Mouse (Mus musculus) stomach, postnatal 0 days (tissue): ENCODE data around the gene Apoa4. TPM values are rescaled to one million over a fixed set of nuclear protein-coding genes. Genes with fewer than 3 reads are reported as not detected.

Experiments
- ATAC-seq: fragments of 200-750 bp; cut with Nextera tagmentation; 2 replicates; pipeline ENCODE4 v1.8.0; 2017; ENCODE audit not compliant: low FRiP score, low TSS enrichment
- DNase-seq: peaks from one replicate; pipeline ENCODE4 v3.0.0-alpha.2; 2016; ENCODE audit warnings: low spot score
- H3K27ac ChIP-seq: fragments of 300-500 bp; sonication (generic); replicated peaks from 2 replicates; pipeline ENCODE4 v1.5.1; 2014; ENCODE audit warnings: mild to moderate bottlenecking, control low read depth
- H3K27me3 ChIP-seq: fragments of 300-500 bp; sonication (generic); 2 replicates; pipeline ENCODE4 v1.6.1; 2014; ENCODE audit warnings: low read length; ENCODE audit not compliant: control insufficient read depth, insufficient read depth
- H3K36me3 ChIP-seq: fragments of 300-500 bp; sonication (generic); 2 replicates; pipeline ENCODE4 v1.6.1; 2014; ENCODE audit warnings: low read length, mixed read lengths; ENCODE audit not compliant: control insufficient read depth, insufficient read depth
- H3K4me1 ChIP-seq: fragments of 300-500 bp; sonication (generic); replicated peaks from 2 replicates; pipeline ENCODE4 v1.6.1; 2014; ENCODE audit warnings: antibody characterized with exemption; ENCODE audit not compliant: control insufficient read depth, insufficient read depth
- H3K4me2 ChIP-seq: fragments of 300-500 bp; sonication (generic); replicated peaks from 2 replicates; pipeline ENCODE4 v1.6.1; 2014; ENCODE audit warnings: low read depth, mild to moderate bottlenecking, control low read depth, moderate library complexity
- H3K4me3 ChIP-seq: fragments of 300-500 bp; sonication (generic); 2 replicates; pipeline ENCODE4 v1.5.1; 2014; ENCODE audit warnings: low read depth, low read length, control low read depth
- H3K9ac ChIP-seq: fragments of 300-500 bp; sonication (generic); 2 replicates; pipeline ENCODE4 v1.6.1; 2014; ENCODE audit warnings: mild to moderate bottlenecking, low read length, control low read depth, mixed read lengths
- H3K9me3 ChIP-seq: fragments of 300-500 bp; sonication (generic); 2 replicates; pipeline ENCODE4 v1.6.1; 2016; ENCODE audit warnings: low read length; ENCODE audit not compliant: control insufficient read depth
- CTCF ChIP-seq: IDR thresholded peaks from 2 replicates; pipeline ENCODE4 v1.5.1; 2016; ENCODE audit warnings: antibody characterized with exemption, low read depth, mild to moderate bottlenecking, moderate library complexity
- EP300 ChIP-seq: optimal IDR thresholded peaks from 2 replicates; pipeline ENCODE3; 2016; ENCODE audit warnings: antibody characterized with exemption
- WGBS: fragments of 180-500 bp; shearing (Covaris S2); extraction: QIAGEN DNeasy Blood & Tissue Kit; methylation state at CpG from one replicate; pipeline ENCODE4 v1.1.7; 2014; 5-methylcytosine and 5-hydroxymethylcytosine counted together
- polyA plus RNA-seq: library from polyadenylated mRNA; unstranded; fragments of >200 nt; fragmentation: Nextera tagmentation; extraction: Ambion mirVana; gene quantifications from 2 replicates; pipeline ENCODE4 v1.2.1, GENCODE M21; 2015

Gene Apoa4
- polyA plus RNA-seq, 1 experiment from 2014 or later, result 20.3 TPM

DNA sequence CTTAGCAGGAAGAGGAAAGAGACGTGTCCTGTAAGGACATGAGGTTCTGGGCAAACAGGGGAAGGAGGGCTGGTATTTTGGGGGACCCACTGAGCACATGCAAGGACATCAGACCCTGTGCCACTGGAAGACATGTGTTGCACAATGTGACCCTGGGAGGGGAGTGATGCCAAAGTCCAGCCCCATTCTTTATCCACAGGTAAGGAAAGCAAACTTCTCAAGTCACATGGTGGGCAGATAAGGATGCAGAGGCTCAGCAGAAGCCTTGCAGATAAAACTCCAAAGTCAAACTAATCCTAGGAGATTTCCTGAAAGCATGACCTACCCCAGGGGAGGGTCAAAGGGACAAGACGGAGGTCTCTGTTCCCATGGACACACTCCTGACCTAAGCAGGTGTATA, 1.3 kb downstream of the Apoa4 start:
- TF ChIP-seq EP300, result no peak
- 52% methylated on average over 2 of the region's 2 CpGs for WGBS
- Histone ChIP-seq H3K9me3 (no peaks in the 10 kb centered on the region), H3K36me3 (no peaks in the 10 kb centered on the region), H3K4me3 (no peak overlapping the region), H3K4me1 (no peaks in the 10 kb centered on the region; the same call in 1 of the 2 replicates), H3K27me3 (no peaks in the 10 kb centered on the region), H3K27ac (no peak overlapping the region), H3K4me2 (no peak overlapping the region), H3K9ac (no peak overlapping the region)
- DNase-seq (peak; percentile 63), ATAC-seq (peak; percentile 75)

DNA sequence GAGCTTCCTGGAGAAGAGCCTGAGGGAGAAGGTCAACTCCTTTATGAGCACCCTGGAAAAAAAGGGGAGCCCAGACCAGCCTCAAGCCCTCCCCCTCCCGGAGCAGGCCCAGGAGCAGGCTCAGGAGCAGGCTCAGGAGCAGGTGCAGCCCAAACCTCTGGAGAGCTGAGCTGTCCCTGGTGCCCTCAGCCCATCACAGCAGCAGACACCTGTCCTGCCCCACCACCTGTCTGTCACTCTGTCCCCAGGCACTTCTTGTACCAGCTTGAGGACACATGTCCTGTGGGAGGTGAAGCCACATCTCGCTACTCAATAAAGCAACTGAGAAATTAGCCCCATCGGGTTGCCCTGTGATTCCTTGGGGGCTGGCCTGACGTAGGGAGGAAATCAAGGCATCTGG, 2.6 kb downstream of the Apoa4 start:
- no peak for TF ChIP-seq EP300
- TF ChIP-seq CTCF, result no peak
- Histone ChIP-seq H3K27me3 (no peaks in the 10 kb centered on the region), H3K36me3 (no peaks in the 10 kb centered on the region), H3K27ac (no peak overlapping the region), H3K4me1 (no peaks in the 10 kb centered on the region; the same call in 1 of the 2 replicates), H3K4me2 (no peak overlapping the region), H3K9ac (no peak overlapping the region), H3K4me3 (no peak overlapping the region), H3K9me3 (no peaks in the 10 kb centered on the region)
- DNase-seq, result no peak
- 74% methylated on average over 4 of the region's 4 CpGs for WGBS
- no peak for ATAC-seq

DNA sequence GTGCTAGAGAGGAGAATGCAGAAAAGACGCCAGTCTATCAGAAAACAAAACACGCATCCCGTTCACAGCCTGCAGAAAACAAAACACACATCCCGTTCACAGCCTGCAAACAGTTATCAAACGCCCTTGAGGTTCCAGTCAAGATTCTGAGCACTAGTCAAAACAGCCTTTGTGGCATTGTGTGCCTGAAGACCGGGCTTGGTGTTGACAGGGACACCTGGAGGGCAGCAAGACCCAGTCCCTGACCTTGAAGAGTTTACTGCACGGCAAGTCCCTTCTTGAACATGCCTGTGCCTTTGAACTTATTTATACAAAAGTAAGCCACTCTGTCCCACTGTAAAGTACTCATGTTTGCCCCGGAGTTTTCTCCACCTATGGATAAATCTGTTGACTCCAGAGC, 3.1 kb downstream of the Apoa4 start:
- WGBS, result 39% methylated on average over 8 of the region's 8 CpGs
- Histone ChIP-seq H3K9me3 (no peaks in the 10 kb centered on the region), H3K4me2 (no peak overlapping the region), H3K27me3 (no peaks in the 10 kb centered on the region), H3K4me1 (no peaks in the 10 kb centered on the region; the same call in 1 of the 2 replicates), H3K9ac (no peak overlapping the region), H3K4me3 (no peak overlapping the region), H3K27ac (no peak overlapping the region), H3K36me3 (no peaks in the 10 kb centered on the region)
- no peak for DNase-seq
- TF ChIP-seq EP300, result no peak
- TF ChIP-seq CTCF, result no peak
- no peak for ATAC-seq

DNA sequence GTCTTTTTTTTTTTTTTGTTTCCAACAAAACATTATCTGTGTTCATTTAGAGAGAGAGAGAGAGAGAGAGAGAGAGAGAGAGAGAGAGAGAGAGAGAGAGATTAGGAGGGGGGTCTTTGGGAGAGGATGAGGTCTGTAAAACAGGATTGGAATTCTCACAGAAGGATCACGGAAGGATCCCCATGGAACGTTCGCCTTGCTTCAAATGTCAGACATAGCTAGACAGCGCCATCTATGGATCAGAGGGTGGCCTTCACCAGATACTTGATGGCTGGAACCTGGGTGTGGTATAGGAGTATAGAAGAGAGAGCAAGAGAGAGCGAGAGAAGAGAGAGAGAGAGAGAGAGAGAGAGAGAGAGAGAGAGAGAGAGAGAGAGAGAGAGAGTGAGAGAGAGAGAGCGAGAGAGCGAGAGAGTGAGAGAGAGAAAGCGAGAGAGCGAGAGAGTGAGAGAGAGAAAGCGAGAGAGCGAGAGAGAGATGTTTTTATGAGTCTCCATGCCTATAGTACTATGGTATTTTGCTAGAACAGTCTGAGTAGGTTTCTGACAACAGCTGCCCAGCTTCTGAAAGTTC, 6.3 kb downstream of the Apoa4 start:
- ATAC-seq (peak; percentile 76), DNase-seq (peak; percentile 84)
- Histone ChIP-seq H3K4me2 (peak overlapping the region; percentile 19; the same call in 1 of the 2 replicates), H3K9me3 (no peaks in the 10 kb centered on the region), H3K9ac (no peak overlapping the region), H3K27ac (no peak overlapping the region), H3K4me3 (no peak overlapping the region), H3K27me3 (no peaks in the 10 kb centered on the region), H3K4me1 (no peaks in the 10 kb centered on the region), H3K36me3 (no peaks in the 10 kb centered on the region)
- TF ChIP-seq CTCF (peak; percentile 93), EP300 (no peak)
- 17% methylated on average over 11 of the region's 11 CpGs for WGBS

DNA sequence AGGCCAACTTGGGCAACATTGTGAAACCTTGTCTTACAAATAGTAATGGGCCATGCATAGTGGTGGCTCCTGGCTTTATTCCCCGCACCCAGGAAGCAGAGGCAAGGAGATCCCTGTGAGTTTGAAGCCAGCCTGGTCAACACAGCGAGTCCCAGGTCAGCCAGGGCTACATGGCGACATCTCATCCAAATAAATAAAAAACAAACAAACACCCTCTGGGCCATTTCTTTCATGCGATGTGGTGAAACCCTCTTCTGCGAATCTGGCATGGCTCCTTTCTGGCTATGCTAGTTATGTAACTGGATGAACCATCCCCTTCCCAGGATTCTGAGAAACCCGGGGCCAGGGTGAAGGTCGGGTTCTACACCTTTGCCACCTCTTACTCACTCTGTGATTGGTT, 15.7 kb downstream of the Apoa4 start:
- no peak overlapping the region for H3K4me2 ChIP-seq
- 87% methylated on average over 7 of the region's 7 CpGs for WGBS
- H3K27me3 ChIP-seq, result no peaks in the 10 kb centered on the region
- DNase-seq (no peak), ATAC-seq (no peak)
- no peak overlapping the region for H3K4me3 ChIP-seq
- no peaks in the 10 kb centered on the region for H3K4me1 ChIP-seq
- no peak overlapping the region for H3K27ac ChIP-seq
- TF ChIP-seq CTCF (no peak), EP300 (no peak)
- no peak overlapping the region for H3K9ac ChIP-seq
- no peaks in the 10 kb centered on the region for H3K36me3 ChIP-seq
- no peaks in the 10 kb centered on the region for H3K9me3 ChIP-seq

DNA sequence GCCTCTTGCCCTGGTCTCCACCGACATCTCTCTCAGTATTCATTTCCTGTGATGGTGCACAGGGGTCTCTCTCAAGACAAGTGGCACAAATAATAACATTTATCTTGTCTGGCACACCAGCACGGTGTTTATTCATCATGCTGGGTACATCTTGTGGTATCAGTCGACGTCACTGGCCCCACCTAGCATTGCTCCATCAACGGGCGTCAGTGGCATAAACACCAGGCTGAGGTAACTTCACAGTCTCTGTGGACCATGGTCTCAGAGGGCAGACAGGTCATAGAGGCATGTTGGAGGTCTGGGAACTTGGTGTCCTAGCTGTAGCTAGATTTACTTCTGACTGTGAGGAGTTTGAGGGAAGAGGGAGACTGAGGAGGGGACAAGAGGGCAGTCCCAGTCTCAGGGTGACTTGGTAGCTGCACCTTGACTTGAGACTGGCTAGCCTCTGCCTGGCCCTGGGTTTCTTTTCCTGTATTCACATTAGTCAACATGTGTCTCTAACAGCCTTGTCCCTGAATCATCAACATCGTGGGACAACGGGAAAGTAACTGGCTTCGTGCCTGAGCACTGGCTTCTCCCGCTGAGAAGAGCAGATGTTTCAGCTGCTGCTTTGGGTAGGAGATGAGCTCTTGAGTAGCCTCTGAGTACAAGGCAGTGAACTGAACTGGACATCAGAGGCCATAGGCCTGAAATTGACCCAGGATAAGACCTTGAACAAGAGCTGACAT, 16.3 kb downstream of the Apoa4 start:
- Histone ChIP-seq H3K27ac (no peak overlapping the region), H3K27me3 (no peaks in the 10 kb centered on the region), H3K4me1 (no peaks in the 10 kb centered on the region), H3K4me3 (no peak overlapping the region), H3K9ac (no peak overlapping the region), H3K36me3 (no peaks in the 10 kb centered on the region), H3K4me2 (no peak overlapping the region), H3K9me3 (no peaks in the 10 kb centered on the region)
- WGBS, result 72% methylated on average over 10 of the region's 10 CpGs
- ATAC-seq (no peak), DNase-seq (no peak)
- TF ChIP-seq EP300 (no peak), CTCF (no peak)
